Mouse (Mus musculus) frontal cortex, postnatal 25 days (tissue): ENCODE measurements around the gene Prkag2.

Experiments
- DNase-seq, 2 experiments: peaks; one replicate each; pipeline ENCODE4 v3.0.0; 2022; ENCODE audit warnings: low spot score in 2 of 2

Prkag2 gene

GRCm38 (mm10) chr5:24968792-24969191 is 131.7 kb downstream of the Prkag2 start:
- DNase-seq: no peak

- DNase-seq: no peak
These were observed 132.4 kb downstream of the Prkag2 start for GRCm38 (mm10) chr5:24967898-24968535.

DNA sequence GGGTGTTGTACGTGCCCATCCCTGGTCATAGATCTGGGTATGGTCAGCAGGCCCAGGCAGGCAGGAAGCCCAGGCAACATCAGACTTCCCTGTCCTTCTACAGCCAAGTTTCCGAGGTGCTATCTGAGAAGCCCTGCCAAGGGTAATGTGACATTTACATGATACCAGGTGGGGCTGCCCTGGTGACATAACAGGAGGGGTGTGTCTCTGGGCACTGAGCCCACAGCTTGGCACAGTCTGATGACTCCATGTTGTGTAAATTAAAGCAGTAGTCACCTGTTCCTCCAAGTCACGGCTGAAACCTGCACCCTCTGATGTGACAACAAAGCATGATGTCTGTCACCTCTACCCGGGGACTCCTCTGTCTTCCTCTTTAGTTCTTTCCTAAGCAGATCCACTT is 136.7 kb downstream of the Prkag2 start:
- DNase-seq: no peak

- DNase-seq: no peak
These were observed 139.7 kb downstream of the Prkag2 start for GRCm38 (mm10) chr5:24960791-24961190.

DNA sequence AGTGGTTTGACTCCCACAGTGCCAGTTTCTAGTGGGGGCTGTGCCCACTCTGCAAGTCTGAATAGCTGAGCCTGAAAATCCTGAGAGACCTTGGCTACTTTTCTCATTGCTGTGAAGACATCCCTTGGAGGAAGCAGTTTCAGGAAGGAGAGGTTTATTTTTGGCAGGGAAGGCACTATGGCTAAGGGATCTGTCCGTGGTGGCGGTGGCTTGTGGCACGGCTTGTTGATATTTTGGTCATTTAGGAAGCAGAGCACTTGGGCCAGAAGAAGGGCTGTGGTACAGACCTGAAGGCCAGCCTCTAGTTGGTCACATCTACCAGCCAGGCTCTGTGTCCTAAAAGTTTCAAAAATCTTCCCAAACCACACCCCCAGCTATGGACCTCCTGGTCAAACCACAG is 140.7 kb downstream of the Prkag2 start:
- DNase-seq: no peak

GRCm38 (mm10) chr5:24958596-24958995 is 141.8 kb downstream of the Prkag2 start:
- DNase-seq: no peak

GRCm38 (mm10) chr5:24956891-24957290 is 143.6 kb downstream of the Prkag2 start:
- no peak for DNase-seq

DNA sequence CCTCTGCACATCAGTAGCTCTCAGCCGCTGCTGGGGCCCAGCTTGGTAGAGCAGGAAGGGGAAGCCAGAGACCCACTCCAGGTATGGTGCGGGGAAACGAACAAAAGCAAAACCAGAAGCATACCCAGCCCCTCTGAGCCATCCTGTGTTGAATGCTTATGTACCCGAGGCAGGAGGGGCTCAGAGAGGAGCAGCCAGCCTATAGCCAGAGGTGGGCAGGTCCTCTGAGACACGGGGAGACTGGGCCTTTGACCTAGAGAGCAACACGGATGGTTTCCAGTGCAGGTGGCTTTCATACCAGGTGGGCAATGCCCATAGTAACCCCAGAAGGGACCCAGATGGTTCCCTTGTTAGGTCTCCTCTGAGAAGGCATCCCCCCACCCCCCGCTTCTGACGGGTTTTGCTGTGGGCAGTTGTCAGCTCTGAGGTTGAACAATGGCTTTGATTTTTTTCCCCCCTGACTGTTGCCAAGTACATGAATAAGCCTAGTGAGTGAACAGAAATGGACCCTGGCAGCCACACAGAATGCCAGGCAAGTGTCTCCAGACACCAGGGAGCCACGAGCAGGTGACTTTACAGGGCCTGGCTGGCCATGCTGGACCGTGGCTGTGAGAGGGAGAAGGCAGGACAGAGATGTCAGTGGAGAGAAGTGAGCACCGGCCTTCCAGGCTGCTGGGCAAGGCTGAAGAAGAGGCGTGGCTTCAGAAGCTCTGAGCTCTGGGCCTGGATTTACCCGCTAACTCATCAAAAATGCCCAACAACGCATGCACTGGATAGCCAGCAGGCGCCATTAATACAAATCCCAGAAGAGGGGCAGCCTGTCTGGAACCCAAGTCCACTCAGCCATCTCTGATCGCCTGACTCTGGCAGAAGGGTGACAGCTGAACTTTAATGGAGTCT is 147.3 kb downstream of the Prkag2 start:
- DNase-seq: no peak

GRCm38 (mm10) chr5:24952212-24952611 is 148.2 kb downstream of the Prkag2 start:
- no peak for DNase-seq

DNA sequence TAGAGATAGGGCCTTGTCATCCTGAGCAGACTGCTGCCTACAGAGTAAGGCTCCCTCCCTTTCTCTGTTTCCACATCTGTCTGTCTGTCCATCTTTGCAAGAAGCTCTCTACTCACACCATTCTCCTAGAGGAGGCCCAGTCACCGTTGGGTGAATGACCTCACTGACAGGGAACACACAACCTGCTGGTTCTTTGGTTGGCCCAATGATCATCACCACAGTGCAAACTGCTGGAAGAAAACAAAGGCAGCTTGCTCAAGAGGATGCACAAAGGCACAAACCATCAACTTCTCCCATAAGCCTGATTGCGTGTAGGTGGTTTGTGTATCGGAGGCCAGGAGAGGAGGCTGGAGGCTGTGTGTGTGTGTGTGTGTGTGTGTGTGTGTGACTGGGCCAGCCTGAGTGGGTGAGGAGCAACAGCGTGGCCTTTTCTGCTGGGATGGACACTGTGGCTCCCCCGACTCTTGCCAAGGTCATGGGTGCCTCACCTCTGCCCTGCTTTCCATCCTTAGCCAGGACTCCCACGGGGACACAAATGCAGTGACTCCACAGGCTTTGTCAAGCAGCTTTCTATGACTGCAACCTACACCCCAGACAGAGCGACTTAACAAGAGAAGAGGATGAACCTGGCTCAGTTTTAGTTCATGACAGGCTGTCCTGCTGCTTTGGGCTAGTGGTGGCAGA is 149.4 kb downstream of the Prkag2 start:
- DNase-seq: no peak

DNA sequence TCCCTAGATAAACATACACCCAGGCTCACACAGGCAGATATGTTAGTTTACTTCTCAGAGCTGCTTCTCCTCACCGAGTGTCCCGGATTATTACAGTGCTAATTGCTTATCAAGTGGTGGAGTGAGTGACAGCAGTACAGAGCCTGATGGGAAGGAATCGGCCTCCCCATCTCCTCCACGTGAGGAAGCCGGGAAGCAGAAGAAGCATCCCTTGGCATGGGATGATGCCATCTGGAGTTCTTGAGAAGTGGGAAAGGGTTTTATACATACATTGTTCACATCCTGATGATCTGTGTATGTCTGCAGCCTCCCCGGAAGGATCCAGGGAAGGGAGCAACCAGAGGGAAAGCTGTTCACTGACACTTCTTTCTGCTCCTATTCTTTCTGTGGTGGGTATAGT is 150.4 kb downstream of the Prkag2 start:
- DNase-seq: no peak

GRCm38 (mm10) chr5:24938046-24938822 is 162.2 kb downstream of the Prkag2 start:
- no peak for DNase-seq

GRCm38 (mm10) chr5:24936451-24936850 is 164.0 kb downstream of the Prkag2 start:
- no peak for DNase-seq

DNA sequence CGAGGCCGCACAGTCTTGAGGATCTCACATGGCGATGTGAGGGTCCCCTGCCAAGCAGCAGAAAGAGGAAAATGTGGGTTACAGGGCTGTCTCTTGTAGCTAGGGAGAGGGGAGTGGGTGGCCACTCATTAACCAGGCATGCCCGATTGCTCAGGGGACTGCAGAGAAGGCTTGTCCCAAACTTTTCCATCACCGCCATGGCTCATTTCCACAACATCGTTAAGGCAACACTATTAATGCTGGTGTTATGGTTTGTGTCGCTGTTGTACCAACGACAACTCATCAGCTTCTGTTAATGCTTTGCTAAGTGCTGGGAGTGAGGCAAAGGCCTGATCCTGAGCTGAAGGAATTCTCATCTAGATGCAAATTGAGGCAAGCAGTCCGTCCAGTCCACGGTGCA is 165.0 kb downstream of the Prkag2 start:
- no peak for DNase-seq

- no peak for DNase-seq
These were observed 166.7 kb downstream of the Prkag2 start for GRCm38 (mm10) chr5:24933760-24934159.

- no peak for DNase-seq
These were observed 168.8 kb downstream of the Prkag2 start for GRCm38 (mm10) chr5:24931578-24932185.

- no peak for DNase-seq
These were observed 169.4 kb downstream of the Prkag2 start for GRCm38 (mm10) chr5:24930831-24931577.

DNA sequence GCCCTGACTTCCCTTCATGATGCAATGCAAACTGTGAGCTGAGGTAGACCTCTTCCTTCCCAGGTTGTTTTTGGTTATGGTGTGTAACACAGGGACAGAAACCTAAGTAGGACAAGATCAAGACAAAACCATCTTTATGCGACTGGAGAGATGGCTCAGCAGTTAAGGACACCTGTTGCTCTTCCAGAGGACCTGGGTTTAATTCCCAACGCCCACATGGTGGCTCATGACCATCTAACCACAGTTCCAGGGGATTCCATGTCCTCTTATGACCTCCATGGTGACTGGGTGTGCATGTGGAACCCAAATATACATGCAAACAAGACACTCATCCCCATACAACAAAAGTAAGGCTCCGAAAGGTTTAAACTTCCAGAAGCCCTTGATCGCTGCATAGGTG is 171.6 kb downstream of the Prkag2 start:
- no peak for DNase-seq

DNA sequence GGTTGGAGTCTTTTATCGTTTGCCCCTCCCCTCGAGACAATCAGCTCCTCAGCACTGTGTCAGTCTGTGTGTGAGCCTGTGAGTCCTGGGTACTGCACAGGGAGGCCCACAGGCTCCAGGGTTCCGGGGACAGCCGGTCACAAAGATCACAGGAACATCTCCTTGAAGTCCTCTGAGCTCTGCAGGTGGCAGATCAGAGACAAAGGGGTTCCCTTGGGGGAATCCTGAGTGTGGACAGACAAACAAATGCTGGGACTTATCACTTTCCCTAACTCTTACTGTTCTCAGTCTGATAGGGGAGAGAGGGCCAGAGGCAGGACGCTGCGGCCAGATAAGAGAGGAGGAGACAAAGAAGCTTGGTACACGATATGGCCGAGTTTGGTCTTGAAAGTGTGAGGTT is 172.7 kb downstream of the Prkag2 start:
- no peak for DNase-seq

- DNase-seq: no peak
These were observed 181.3 kb downstream of the Prkag2 start for GRCm38 (mm10) chr5:24919155-24919554.

DNA sequence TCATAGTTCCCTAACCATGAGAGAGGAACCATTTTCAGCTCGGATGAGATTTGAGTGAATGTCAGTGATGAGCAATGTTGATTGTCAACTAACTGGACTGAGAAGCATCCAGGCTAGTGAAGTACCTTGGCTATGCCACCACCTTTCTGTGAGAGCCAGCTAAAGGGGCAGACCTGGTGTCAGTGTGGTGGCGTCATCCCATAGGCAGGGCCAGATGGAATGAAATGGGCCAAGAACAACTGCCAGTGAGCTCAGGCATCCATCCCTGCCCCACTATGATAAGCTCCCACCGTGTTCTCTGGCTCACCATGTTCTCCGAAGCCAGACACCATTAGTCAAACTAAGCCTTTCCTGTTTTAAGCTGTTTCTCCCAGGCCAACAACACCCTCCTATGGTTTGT is 183.9 kb downstream of the Prkag2 start:
- DNase-seq: no peak
